Mouse (Mus musculus) midbrain, embryonic 16.5 days (tissue): ENCODE results near the gene Clmp. TPM values are rescaled to one million over a fixed set of nuclear protein-coding genes. Genes with fewer than 3 reads are reported as not detected.

Experiments used
- ATAC-seq: fragments of 200-750 bp; cut with Nextera tagmentation; 2 replicates; pipeline ENCODE4 v1.8.0; 2017; ENCODE audit warnings: moderate TSS enrichment
- H3K27ac ChIP-seq: fragments of 300-500 bp; sonication (generic); 2 replicates; pipeline ENCODE4 v1.5.1; 2014; ENCODE audit warnings: mild to moderate bottlenecking, low read length, mixed read lengths
- H3K27me3 ChIP-seq: fragments of 300-500 bp; sonication (generic); 2 replicates; pipeline ENCODE4 v1.6.1; 2014; ENCODE audit warnings: low read depth, low read length, mixed read lengths; ENCODE audit not compliant: control insufficient read depth, insufficient read depth
- H3K36me3 ChIP-seq: fragments of 300-500 bp; sonication (generic); 2 replicates; pipeline ENCODE4 v1.6.1; 2014; ENCODE audit warnings: mild to moderate bottlenecking, low read length, moderate library complexity, mixed read lengths; ENCODE audit not compliant: control insufficient read depth, insufficient read depth
- H3K4me1 ChIP-seq: fragments of 300-500 bp; sonication (generic); 2 replicates; pipeline ENCODE4 v1.6.1; 2014; ENCODE audit warnings: mild to moderate bottlenecking, low read length, mixed read lengths; ENCODE audit not compliant: control insufficient read depth, insufficient read depth
- H3K4me2 ChIP-seq: fragments of 300-500 bp; sonication (generic); 2 replicates; pipeline ENCODE4 v1.6.1; 2014; ENCODE audit warnings: mild to moderate bottlenecking, low read length, mixed read lengths
- H3K4me3 ChIP-seq: fragments of 300-500 bp; sonication (generic); 2 replicates; pipeline ENCODE4 v1.5.1; 2014; ENCODE audit warnings: low read depth, mild to moderate bottlenecking, low read length, moderate library complexity, mixed read lengths
- H3K9ac ChIP-seq: fragments of 300-500 bp; sonication (generic); 2 replicates; pipeline ENCODE4 v1.6.1; 2014; ENCODE audit warnings: low read depth, low read length, mixed read lengths
- H3K9me3 ChIP-seq: fragments of 300-500 bp; sonication (generic); replicated peaks from 2 replicates; pipeline ENCODE4 v1.6.1; 2014; ENCODE audit warnings: mild to moderate bottlenecking, low read length, mixed read lengths; ENCODE audit not compliant: control insufficient read depth, poor library complexity, severe bottlenecking
- WGBS: fragments of 180-500 bp; shearing (Covaris S2); extraction: QIAGEN DNeasy Blood & Tissue Kit; methylation state at CpG from one replicate; pipeline ENCODE4 v1.1.7; 2014; 5-methylcytosine and 5-hydroxymethylcytosine counted together
- polyA plus RNA-seq: library from polyadenylated mRNA; unstranded; fragments of >200 nt; fragmentation: Nextera tagmentation; extraction: Ambion mirVana; gene quantifications from 2 replicates; pipeline ENCODE4 v1.2.1, GENCODE M21; 2015

The Clmp gene
- polyA plus RNA-seq, 1 experiment from 2014 or later = 50.9 TPM

DNA sequence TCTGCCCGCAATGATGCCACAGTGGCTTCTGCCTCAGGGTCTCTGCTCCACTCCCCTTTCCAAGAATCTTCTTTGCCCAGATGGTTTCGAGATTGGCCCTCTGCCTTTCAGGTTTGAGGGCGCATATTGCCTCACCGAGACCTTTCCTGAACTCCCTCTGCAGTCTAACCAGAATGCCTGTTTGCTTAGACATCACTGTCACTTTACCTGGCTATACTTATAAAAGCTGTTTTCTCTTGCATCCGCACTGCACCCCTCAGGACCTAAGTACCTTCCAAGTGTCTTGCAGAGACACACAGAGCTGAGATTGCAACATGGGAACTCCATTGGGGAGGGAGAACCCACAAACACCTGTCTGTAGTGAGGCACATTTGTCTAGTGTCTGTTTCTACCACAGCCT lies 14.5 kb downstream of the Clmp start:
- WGBS = 93% methylated on average over 5 of the region's 5 CpGs
- Histone ChIP-seq H3K36me3 (0 out of 2 replicates have a peak, but pooled peaks cover 3% of the 10 kb centered on the region), H3K4me2 (no peak overlapping the region), H3K4me1 (peaks cover 3% of the 10 kb centered on the region; the same call in 1 of the 2 replicates), H3K27ac (no peak overlapping the region), H3K9ac (no peak overlapping the region), H3K27me3 (no peaks in the 10 kb centered on the region), H3K4me3 (no peak overlapping the region), H3K9me3 (no peaks in the 10 kb centered on the region)
- no peak for ATAC-seq

DNA sequence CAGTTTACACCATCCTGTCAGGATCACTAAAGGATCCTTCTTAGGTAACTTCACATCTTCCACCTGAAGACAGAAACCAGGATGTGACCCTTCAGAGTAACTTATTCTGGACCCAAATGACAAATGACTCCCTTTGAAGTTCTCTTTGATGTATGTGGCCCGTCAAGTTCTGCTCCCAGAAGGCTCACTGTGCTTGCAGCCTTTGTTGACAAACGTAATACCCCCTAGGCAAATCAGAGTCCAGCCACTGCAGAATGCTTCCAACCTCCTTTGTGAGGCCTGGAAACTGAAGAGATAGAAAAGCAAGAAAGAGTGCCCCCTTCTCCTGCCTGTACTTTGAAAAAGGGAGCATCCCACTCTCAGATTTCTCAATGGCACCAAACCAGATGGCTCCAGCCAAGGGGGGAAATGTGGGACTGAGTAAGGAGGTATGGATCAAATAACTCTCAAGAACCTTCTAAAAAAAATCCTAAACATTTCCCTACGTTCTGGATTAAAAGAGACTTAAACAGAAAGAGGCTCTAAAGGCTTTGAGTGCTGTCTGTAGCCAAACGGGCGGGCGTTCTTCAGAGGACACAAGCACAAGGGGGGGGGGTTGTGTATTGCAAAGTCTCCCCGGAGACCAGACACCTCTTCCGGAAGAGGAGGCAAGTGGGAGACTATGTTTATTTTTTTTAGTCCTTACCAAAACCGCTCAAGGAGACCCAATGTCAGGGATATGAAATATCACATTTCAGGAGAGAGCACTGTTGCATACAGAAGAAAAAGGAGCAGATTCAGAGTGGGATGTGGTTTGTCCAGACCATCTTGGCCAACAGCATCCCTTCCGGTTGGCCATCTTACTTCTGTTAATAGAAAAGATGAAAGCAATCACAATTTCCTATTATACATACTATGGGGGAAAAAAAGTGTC lies 18.9 kb downstream of the Clmp start:
- H3K4me1 ChIP-seq = peaks cover 15% of the 10 kb centered on the region; the same call in 1 of the 2 replicates
- H3K36me3 ChIP-seq = no peaks in the 10 kb centered on the region
- H3K4me2 ChIP-seq = no peak overlapping the region
- no peak overlapping the region for H3K4me3 ChIP-seq
- no peak overlapping the region for H3K9ac ChIP-seq
- 55% methylated on average over 10 of the region's 10 CpGs for WGBS
- H3K27me3 ChIP-seq = no peaks in the 10 kb centered on the region
- ATAC-seq = no peak
- no peaks in the 10 kb centered on the region for H3K9me3 ChIP-seq
- no peak overlapping the region for H3K27ac ChIP-seq

DNA sequence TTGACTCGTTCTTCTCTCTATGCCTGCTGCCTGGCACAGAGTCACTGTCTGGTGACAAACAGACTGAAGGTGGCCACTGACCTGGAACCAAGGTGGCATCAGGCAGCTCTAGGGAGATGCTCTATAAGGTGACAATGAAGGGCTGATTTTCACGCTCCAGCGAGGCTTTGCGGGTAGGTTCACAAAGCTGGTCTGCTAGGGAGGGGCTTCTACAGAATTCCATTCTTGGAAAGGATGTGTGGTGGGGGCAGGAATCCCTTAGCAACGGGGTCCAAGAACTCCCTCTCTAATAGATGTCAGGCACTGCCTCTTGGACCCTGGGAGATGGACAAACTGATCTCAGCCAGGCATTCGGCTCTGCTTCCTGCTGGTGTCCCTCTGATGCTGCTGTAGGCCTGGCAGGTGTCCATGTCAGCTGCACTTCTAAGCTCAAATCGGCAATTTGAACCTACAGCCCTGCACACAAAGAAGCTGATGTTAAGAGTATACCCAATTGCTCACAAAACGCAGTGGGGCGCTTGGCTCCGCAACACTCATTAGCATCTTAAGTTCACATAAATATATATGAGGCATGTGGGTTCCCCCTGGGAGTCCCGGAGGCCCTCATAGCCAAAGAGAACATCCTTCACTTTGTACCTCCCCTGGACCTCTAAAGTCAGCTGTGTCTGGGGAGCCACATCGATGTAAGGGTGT lies 22.8 kb downstream of the Clmp start:
- ATAC-seq = peak; percentile 30; the same call in 1 of the 2 replicates
- Histone ChIP-seq H3K36me3 (no peaks in the 10 kb centered on the region), H3K9ac (no peak overlapping the region), H3K4me3 (no peak overlapping the region), H3K27ac (peak overlapping the region; percentile 36), H3K9me3 (no peaks in the 10 kb centered on the region), H3K27me3 (no peaks in the 10 kb centered on the region), H3K4me2 (no peak overlapping the region; the same call in 1 of the 2 replicates), H3K4me1 (peaks cover 17% of the 10 kb centered on the region; the same call in 1 of the 2 replicates)
- 12% methylated on average over 12 of the region's 12 CpGs for WGBS

GRCm38 (mm10) chr9:40709141-40709537 lies 23.4 kb downstream of the Clmp start:
- WGBS = 48% methylated on average over 7 of the region's 7 CpGs
- ATAC-seq = no peak
- Histone ChIP-seq H3K27me3 (no peaks in the 10 kb centered on the region), H3K36me3 (no peaks in the 10 kb centered on the region), H3K9ac (no peak overlapping the region), H3K27ac (peak overlapping the region; percentile 26), H3K4me3 (no peak overlapping the region), H3K9me3 (no peaks in the 10 kb centered on the region), H3K4me1 (peaks cover 17% of the 10 kb centered on the region; the same call in 1 of the 2 replicates), H3K4me2 (no peak overlapping the region)

DNA sequence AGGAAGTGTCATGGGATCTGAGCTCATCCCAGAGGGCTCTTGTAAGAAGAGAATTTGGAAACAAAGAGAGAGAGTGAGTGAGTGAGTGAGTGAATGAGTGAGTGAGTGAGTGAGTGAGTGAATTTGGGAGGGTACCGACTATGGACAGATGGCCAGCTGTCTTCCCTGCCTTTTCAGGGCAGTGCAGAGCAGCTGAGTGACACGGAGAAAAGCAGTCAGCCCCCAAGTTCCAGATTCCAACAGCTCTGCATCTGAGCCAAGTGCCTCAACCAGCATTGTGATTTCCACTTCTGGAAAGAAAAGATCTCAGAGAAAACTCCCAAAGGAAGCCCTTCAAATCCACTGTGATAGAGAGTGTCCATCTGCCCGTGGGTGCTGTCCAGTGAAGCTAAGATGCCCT lies 23.8 kb downstream of the Clmp start:
- H3K36me3 ChIP-seq = no peaks in the 10 kb centered on the region
- peaks cover 15% of the 10 kb centered on the region; the same call in 1 of the 2 replicates for H3K4me1 ChIP-seq
- no peak overlapping the region for H3K9ac ChIP-seq
- H3K27me3 ChIP-seq = no peaks in the 10 kb centered on the region
- no peak overlapping the region for H3K27ac ChIP-seq
- no peak for ATAC-seq
- no peaks in the 10 kb centered on the region for H3K9me3 ChIP-seq
- no peak overlapping the region for H3K4me3 ChIP-seq
- 43% methylated on average over 3 of the region's 3 CpGs for WGBS
- no peak overlapping the region for H3K4me2 ChIP-seq

- H3K27ac ChIP-seq = no peak overlapping the region
- H3K36me3 ChIP-seq = no peaks in the 10 kb centered on the region
- H3K9ac ChIP-seq = no peak overlapping the region
- H3K4me3 ChIP-seq = no peak overlapping the region
- no peak overlapping the region for H3K4me2 ChIP-seq
- H3K9me3 ChIP-seq = no peaks in the 10 kb centered on the region
- no peak for ATAC-seq
- H3K4me1 ChIP-seq = peaks cover 14% of the 10 kb centered on the region; the same call in 1 of the 2 replicates
- H3K27me3 ChIP-seq = no peaks in the 10 kb centered on the region
- WGBS = 42% methylated on average over 3 of the region's 3 CpGs
Observed at GRCm38 (mm10) chr9:40709991-40710390, 24.2 kb downstream of the Clmp start.

DNA sequence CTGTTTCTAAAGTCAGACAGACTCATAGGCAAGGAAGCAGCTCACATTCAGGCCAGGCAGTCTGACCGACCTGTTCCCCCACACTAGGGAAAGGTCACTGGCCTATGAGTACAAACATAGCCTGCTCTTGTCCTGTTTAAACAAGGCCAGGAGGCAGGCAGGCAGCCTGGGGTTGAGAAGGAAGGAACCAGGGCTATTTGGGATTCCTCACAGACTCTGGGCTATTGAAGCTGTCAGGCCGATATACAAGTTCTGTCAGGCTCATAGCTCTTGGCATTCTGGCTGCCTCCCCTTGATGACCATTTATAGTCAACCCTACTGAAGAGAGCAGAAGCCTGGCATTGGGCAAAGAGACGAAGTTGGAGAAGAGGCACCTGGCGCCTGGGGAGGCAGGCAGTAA lies 25.9 kb downstream of the Clmp start:
- peaks cover 14% of the 10 kb centered on the region; the same call in 1 of the 2 replicates for H3K4me1 ChIP-seq
- no peaks in the 10 kb centered on the region for H3K27me3 ChIP-seq
- H3K27ac ChIP-seq = no peak overlapping the region
- no peaks in the 10 kb centered on the region for H3K9me3 ChIP-seq
- no peak overlapping the region for H3K9ac ChIP-seq
- ATAC-seq = no peak
- no peak overlapping the region for H3K4me2 ChIP-seq
- WGBS = 79% methylated on average over 4 of the region's 4 CpGs
- H3K4me3 ChIP-seq = no peak overlapping the region
- no peaks in the 10 kb centered on the region for H3K36me3 ChIP-seq

- ATAC-seq = no peak
- no peaks in the 10 kb centered on the region for H3K9me3 ChIP-seq
- no peaks in the 10 kb centered on the region for H3K36me3 ChIP-seq
- no peak overlapping the region for H3K9ac ChIP-seq
- no peaks in the 10 kb centered on the region for H3K27me3 ChIP-seq
- H3K4me3 ChIP-seq = no peak overlapping the region
- 71% methylated on average over 18 of the region's 18 CpGs for WGBS
- H3K27ac ChIP-seq = no peak overlapping the region
- no peak overlapping the region for H3K4me2 ChIP-seq
- 0 out of 2 replicates have a peak, but pooled peaks cover 2% of the 10 kb centered on the region for H3K4me1 ChIP-seq
Observed at GRCm38 (mm10) chr9:40717182-40717874, 31.6 kb downstream of the Clmp start.
